Mouse (Mus musculus): ENCODE results near the gene Mri1. TPM values are rescaled to one million over a fixed set of nuclear protein-coding genes. Genes with fewer than 3 reads are reported as not detected.
A peak's percentile ranks its signal among the peaks of the same experiment; 100 is the strongest.
"Not testable (repeated sequence)": the region's sequence is repeated elsewhere in the genome, so short reads cannot be mapped to it uniquely, and the experiment has no call there.

Mri1 gene
- total and polyA plus RNA-seq, 3 experiments = 58.6 to 102 (median 62.1) TPM

- H3K4me1 ChIP-seq (ENCODE audit: control insufficient read depth in 1 of 2, insufficient read depth in 2 of 2); H3K4me2 ChIP-seq (ENCODE audit: insufficient read depth, low read depth, poor library complexity, severe bottlenecking); H3K9ac ChIP-seq (ENCODE audit: insufficient read depth, low read depth); dilution Hi-C loops (cut with MboI; ENCODE audit: extremely low pct_ligation_motif_present, extremely low pct_unique_long_range_greater_than_20kb, low sequenced_read_pairs); H3K27ac ChIP-seq (ENCODE audit: insufficient read depth, low read depth); H3K4me3 ChIP-seq (replicated peaks in 1 of 3; ENCODE audit: low read depth in 2 of 3, low read length in 2 of 3, poor library complexity in 1 of 3); H3K9me3 ChIP-seq (replicated peaks; ENCODE audit: low read length); H3K36me3 ChIP-seq (replicated peaks in 1 of 2; ENCODE audit: control insufficient read depth in 1 of 2, insufficient read depth in 1 of 2, low read length in 1 of 2); H3K79me2 ChIP-seq (replicated peaks; ENCODE audit: control insufficient read depth, extremely low read depth, insufficient read depth, poor library complexity, severe bottlenecking): not testable (repeated sequence)
- peaks cover 28% of the 10 kb centered on the region for H3K27me3 ChIP-seq (replicated peaks)
- DNase-seq (ENCODE audit: extremely low read depth) = peak; percentile 51
- in situ Hi-C loops (cut with MboI; ENCODE audit: low pct_ligation_motif_present, low pct_unique_long_range_greater_than_20kb, low sequenced_read_pairs) = loop anchor here (10.0 kb wide), 1 partner anchor 51 kb away; the partner anchor contains the start of gene Zswim4
- peak; percentile 86 for TF ChIP-seq TBP (conservative IDR thresholded peaks at IDR 0.05; ENCODE audit: low read depth, low read length)
- TF ChIP-seq SMC3 (IDR thresholded peaks at IDR 0.05; ENCODE audit: low read depth, low read length) = peak; percentile 67
- peak; percentile 32 to 76; a peak in 2 of 4 replicates for TF ChIP-seq CTCF (conservative IDR thresholded peaks at IDR 0.05 in 1 of 2, IDR thresholded peaks at IDR 0.05 in 1 of 2; ENCODE audit: low read depth in 2 of 2, low read length in 2 of 2)
- peak; percentile 76 for TF ChIP-seq RAD21 (IDR thresholded peaks at IDR 0.05; ENCODE audit: low read depth, low read length)
- TF ChIP-seq ZC3H11A (IDR thresholded peaks at IDR 0.05; ENCODE audit: low read depth, low read length) = 0 out of 2 replicates have a peak, but pooled peaks have one; percentile 23
These were observed 28.5 kb upstream of the Mri1 start for GRCm38 (mm10) chr8:84285665-84286064.

- no peak for DNase-seq (ENCODE audit: extremely low read depth)
- in situ Hi-C loops (cut with MboI; ENCODE audit: low pct_ligation_motif_present, low pct_unique_long_range_greater_than_20kb, low sequenced_read_pairs) = loop anchor here (10.0 kb wide), 1 partner anchor 50 kb away; the partner anchor contains the start of gene Zswim4
- no peak overlapping the region for H3K9ac ChIP-seq (ENCODE audit: insufficient read depth, low read depth)
- no peak overlapping the region for H3K4me3 ChIP-seq (replicated peaks in 1 of 3; ENCODE audit: low read depth in 2 of 3, low read length in 2 of 3, poor library complexity in 1 of 3)
- peaks cover 29% of the 10 kb centered on the region for H3K27me3 ChIP-seq (replicated peaks)
- H3K79me2 ChIP-seq (replicated peaks; ENCODE audit: control insufficient read depth, extremely low read depth, insufficient read depth, poor library complexity, severe bottlenecking) = no peaks in the 10 kb centered on the region
- no peaks in the 10 kb centered on the region for H3K4me1 ChIP-seq (ENCODE audit: control insufficient read depth in 1 of 2, insufficient read depth in 2 of 2)
- dilution Hi-C loops (cut with MboI; ENCODE audit: extremely low pct_ligation_motif_present, extremely low pct_unique_long_range_greater_than_20kb, low sequenced_read_pairs) = no loop called here
- no peaks in the 10 kb centered on the region for H3K9me3 ChIP-seq (replicated peaks; ENCODE audit: low read length)
- no peaks in the 10 kb centered on the region for H3K36me3 ChIP-seq (replicated peaks in 1 of 2; ENCODE audit: control insufficient read depth in 1 of 2, insufficient read depth in 1 of 2, low read length in 1 of 2)
- no peak overlapping the region for H3K4me2 ChIP-seq (ENCODE audit: insufficient read depth, low read depth, poor library complexity, severe bottlenecking)
- TF ChIP-seq RAD21 (IDR thresholded peaks at IDR 0.05; ENCODE audit: low read depth, low read length) (no peak), TCF12 (IDR thresholded peaks at IDR 0.05; ENCODE audit: low read depth, low read length) (no peak), USF2 (conservative IDR thresholded peaks at IDR 0.05; ENCODE audit: low read depth, low read length) (no peak), RCOR1 (conservative IDR thresholded peaks at IDR 0.05; ENCODE audit: low read depth, low read length) (no peak), MAX (IDR thresholded peaks at IDR 0.05; ENCODE audit: low read length) (no peak), ELF1 (IDR thresholded peaks at IDR 0.05; ENCODE audit: low read depth, low read length) (no peak), CHD2 (IDR thresholded peaks at IDR 0.05; ENCODE audit: low read length) (no peak), NRF1 (IDR thresholded peaks at IDR 0.05; ENCODE audit: low read depth, low read length) (no peak), MXI1 (IDR thresholded peaks at IDR 0.05; ENCODE audit: low read depth, low read length) (no peak), MAZ (IDR thresholded peaks at IDR 0.05; ENCODE audit: low read depth, low read length) (no peak), KAT2A (IDR thresholded peaks at IDR 0.05; ENCODE audit: insufficient replicate concordance, low read length) (no peak), MAFK (IDR thresholded peaks at IDR 0.05; ENCODE audit: insufficient replicate concordance, low read length) (no peak), ETS1 (conservative IDR thresholded peaks at IDR 0.05; ENCODE audit: low read depth, low read length) (no peak), E2F4 (IDR thresholded peaks at IDR 0.05; ENCODE audit: insufficient replicate concordance, low read depth, low read length) (no peak)
- no peak overlapping the region for H3K27ac ChIP-seq (ENCODE audit: insufficient read depth, low read depth)
These were observed 27.5 kb upstream of the Mri1 start for GRCm38 (mm10) chr8:84284608-84285063.
